Mouse (Mus musculus) limb, embryonic 12.5 days (tissue): ENCODE measurements around the gene Gm6880. TPM values are rescaled to one million over a fixed set of nuclear protein-coding genes. Genes with fewer than 3 reads are reported as not detected.
"Not testable (repeated sequence)": the region's sequence is repeated elsewhere in the genome, so short reads cannot be mapped to it uniquely, and the experiment has no call there.

Source experiments
- ATAC-seq: fragments of 200-750 bp; cut with Nextera tagmentation; 2 replicates; pipeline ENCODE4 v1.8.0; 2017; ENCODE audit warnings: low read depth, moderate TSS enrichment; ENCODE audit not compliant: insufficient number of reproducible peaks, insufficient read depth, low FRiP score, low TSS enrichment
- H3K27ac ChIP-seq: fragments of 300-500 bp; sonication (generic); 2 replicates; pipeline ENCODE4 v1.5.1; 2016; ENCODE audit warnings: mild to moderate bottlenecking, moderate library complexity
- H3K27me3 ChIP-seq: fragments of 300-500 bp; sonication (generic); 2 replicates; pipeline ENCODE4 v1.6.1; 2016; ENCODE audit warnings: mild to moderate bottlenecking, moderate library complexity
- H3K36me3 ChIP-seq: fragments of 300-500 bp; sonication (generic); 2 replicates; pipeline ENCODE4 v1.6.1; 2016; ENCODE audit warnings: mild to moderate bottlenecking, moderate library complexity
- H3K4me1 ChIP-seq: fragments of 300-500 bp; sonication (generic); replicated peaks from 2 replicates; pipeline ENCODE4 v1.6.1; 2016
- H3K4me2 ChIP-seq: fragments of 300-500 bp; sonication (generic); 2 replicates; pipeline ENCODE4 v1.6.1; 2016; ENCODE audit warnings: mild to moderate bottlenecking, moderate library complexity
- H3K4me3 ChIP-seq: fragments of 300-500 bp; sonication (generic); replicated peaks from 2 replicates; pipeline ENCODE4 v1.5.1; 2016; ENCODE audit warnings: mild to moderate bottlenecking
- H3K9ac ChIP-seq: fragments of 300-500 bp; sonication (generic); replicated peaks from 2 replicates; pipeline ENCODE4 v1.6.1; 2016; ENCODE audit warnings: mild to moderate bottlenecking, moderate library complexity
- H3K9me3 ChIP-seq: fragments of 300-500 bp; sonication (generic); 2 replicates; pipeline ENCODE4 v1.6.1; 2016; ENCODE audit warnings: mild to moderate bottlenecking, moderate library complexity
- WGBS: fragments of 180-500 bp; shearing (Covaris S2); methylation state at CpG from one replicate; pipeline ENCODE4 v1.1.7; 2016; 5-methylcytosine and 5-hydroxymethylcytosine counted together
- polyA plus RNA-seq: library from polyadenylated mRNA; unstranded; fragments of >200 nt; fragmentation: Nextera tagmentation; extraction: Ambion mirVana; gene quantifications from 2 replicates; pipeline ENCODE4 v1.2.1, GENCODE M21; 2016

Gm6880 gene
- polyA plus RNA-seq, result 0.69 and 1.4 TPM in 2 replicates

DNA sequence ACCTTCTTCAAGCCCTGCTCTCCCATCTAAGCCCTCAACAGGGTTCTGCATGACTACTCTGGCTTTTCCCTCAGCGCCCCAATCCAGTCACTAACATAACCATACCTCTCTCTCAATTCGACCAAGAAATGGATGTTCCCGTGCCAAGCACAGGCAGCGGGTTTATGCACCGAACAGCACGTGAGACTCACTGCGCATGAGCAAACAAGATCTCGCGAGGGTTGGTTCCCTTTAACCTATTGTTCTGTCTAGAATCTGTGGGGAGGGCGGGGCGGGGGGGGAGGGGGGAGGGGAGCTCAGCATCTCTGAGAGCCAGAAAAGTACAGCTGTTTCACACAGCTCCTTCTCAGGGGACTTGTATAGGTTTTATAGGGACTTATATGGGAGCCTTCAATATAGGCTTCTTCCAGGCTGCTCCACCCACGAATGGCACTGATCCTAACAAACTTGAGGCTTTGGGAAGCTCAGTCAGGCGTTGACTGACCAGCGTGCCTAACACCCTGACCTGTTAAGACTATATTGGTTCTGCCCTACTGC is at the start of gene Gm6880:
Gm6880 (minus strand) TSS at position 51 of the 537 bp plus-strand sequence.
- not testable (repeated sequence) for H3K4me1 ChIP-seq, H3K27ac ChIP-seq, H3K9me3 ChIP-seq, H3K4me2 ChIP-seq, H3K4me3 ChIP-seq, H3K9ac ChIP-seq, H3K36me3 ChIP-seq, H3K27me3 ChIP-seq
- ATAC-seq, result peak; percentile 37; the same call in 1 of the 2 replicates
- WGBS, result 77% methylated on average over 12 of the region's 14 CpGs

DNA sequence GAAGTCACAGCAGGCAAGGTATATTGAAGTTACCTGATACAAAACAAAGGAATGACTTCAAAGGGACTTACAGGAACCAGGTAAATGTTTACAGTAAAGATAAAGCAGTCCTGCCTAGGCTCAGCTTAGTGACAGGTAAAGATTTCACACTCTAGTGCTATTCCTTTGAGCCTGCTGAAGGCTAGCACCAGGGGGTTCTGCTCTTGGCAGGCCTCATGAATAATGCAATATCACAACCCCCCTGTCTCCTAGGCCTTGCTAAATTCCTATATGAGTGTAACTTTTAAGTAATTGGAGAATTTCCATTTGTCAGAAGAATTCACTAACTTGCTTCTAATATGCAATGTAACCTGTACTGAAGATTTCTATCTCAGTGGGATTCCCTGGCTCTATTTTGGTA is 36.3 kb upstream of the Gm6880 start:
- not testable (repeated sequence) for H3K4me1 ChIP-seq, ATAC-seq, H3K36me3 ChIP-seq, H3K27ac ChIP-seq, H3K4me3 ChIP-seq, H3K27me3 ChIP-seq, H3K4me2 ChIP-seq, H3K9me3 ChIP-seq, H3K9ac ChIP-seq

DNA sequence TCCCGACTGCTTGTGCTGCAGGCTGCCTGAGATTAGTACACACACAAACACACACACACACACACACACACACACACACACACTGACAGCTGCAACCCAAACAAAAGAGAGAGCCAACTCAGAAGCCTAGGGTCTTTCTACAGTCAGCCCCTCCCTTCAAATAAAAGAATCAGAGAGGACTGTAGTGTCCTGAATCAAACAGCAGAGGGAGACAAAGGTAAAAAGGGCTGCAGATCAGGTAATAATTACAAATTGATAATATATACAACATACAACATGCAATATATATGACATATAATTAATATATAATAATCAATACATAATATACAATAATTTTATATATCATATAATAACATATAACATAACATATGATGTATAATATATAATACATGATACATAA is 15.9 kb upstream of the Gm6880 start:
- no peaks in the 10 kb centered on the region for H3K27me3 ChIP-seq

DNA sequence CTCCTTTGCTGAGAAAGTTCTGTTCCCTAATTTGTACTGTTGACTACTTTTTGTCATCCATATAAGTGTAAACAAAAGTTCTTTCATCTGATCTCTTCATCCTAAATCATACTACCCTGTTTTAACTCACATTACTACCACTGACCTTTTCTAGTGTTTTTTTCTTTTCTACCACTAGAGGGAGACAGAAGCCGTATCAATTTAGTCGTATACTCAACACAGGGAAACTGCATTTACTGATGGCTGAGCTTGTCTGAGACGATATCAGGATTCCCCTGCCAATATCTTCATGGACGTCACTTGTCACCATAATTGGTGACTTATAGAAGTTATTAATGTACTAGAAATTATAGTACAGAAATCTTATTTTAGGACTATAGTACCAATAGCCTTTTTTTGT is 28.4 kb downstream of the Gm6880 start:
- H3K9me3 ChIP-seq, result no peaks in the 10 kb centered on the region
- no peak overlapping the region for H3K4me3 ChIP-seq
- H3K4me1 ChIP-seq, result no peaks in the 10 kb centered on the region
- WGBS, result 16% methylated on average over 4 of the region's 4 CpGs
- no peak overlapping the region for H3K9ac ChIP-seq
- no peak overlapping the region for H3K27ac ChIP-seq
- H3K4me2 ChIP-seq, result no peak overlapping the region
- H3K27me3 ChIP-seq, result no peaks in the 10 kb centered on the region
- ATAC-seq, result no peak
- H3K36me3 ChIP-seq, result peaks cover 12% of the 10 kb centered on the region; the same call in 1 of the 2 replicates

More for the DNA sequence above, 15.9 kb upstream of the Gm6880 start:
- Histone ChIP-seq H3K9me3 (no peaks in the 10 kb centered on the region), H3K4me2 (no peak overlapping the region), H3K4me1 (no peaks in the 10 kb centered on the region), H3K4me3 (no peak overlapping the region), H3K27ac (no peak overlapping the region), H3K36me3 (no peaks in the 10 kb centered on the region), H3K9ac (no peak overlapping the region)
- WGBS, result 82% methylated on average over 1 of the region's 1 CpGs
- no peak for ATAC-seq

DNA sequence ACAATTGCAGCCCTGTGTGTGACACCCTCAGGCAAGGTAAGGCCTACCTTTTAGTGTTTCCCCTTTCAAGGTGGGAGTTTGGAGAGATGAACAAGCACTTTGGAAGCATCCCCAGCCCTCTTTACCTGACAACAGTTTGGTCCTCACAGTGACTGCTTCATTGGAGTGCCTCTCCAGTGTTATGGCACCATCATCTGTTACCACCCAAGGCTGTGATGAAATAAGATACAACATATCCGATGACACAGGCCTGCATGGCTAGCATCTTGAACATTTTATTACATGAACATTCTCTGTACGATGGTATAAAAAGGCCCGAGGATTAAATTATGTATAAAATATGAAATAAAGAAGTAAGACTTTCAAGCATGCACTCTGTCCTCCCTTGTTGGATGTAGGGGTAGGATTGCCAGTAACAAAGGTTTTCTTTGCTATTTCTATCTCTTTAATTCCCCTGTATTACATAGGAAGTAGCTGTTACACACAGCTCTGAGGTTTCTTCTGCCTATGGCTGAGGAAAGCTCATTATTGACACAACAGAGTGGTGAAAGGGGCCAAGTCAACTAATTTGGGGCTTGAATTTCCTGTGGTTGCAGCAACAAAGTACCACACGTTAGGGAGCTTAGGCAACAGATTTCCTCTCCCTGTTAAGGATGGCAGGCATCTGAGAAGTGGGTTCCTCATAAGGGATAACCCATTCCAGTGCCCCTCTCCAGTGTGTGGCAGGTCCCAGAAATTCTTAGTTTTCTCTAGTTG is 29.9 kb downstream of the Gm6880 start:
- Histone ChIP-seq H3K36me3 (peaks cover 14% of the 10 kb centered on the region; the same call in 1 of the 2 replicates), H3K9ac (no peak overlapping the region), H3K4me3 (no peak overlapping the region), H3K4me1 (no peaks in the 10 kb centered on the region), H3K4me2 (no peak overlapping the region), H3K27ac (no peak overlapping the region), H3K9me3 (no peaks in the 10 kb centered on the region), H3K27me3 (no peaks in the 10 kb centered on the region)
- no peak for ATAC-seq
- WGBS, result 86% methylated on average over 4 of the region's 4 CpGs

Other genes with a start within 250 kb of the Gm6880 start
- gene Flna, start 231.6 kb downstream of the Gm6880 start, polyA plus RNA-seq, result 311 and 345 TPM in 2 replicates
- gene Emd, start 226.7 kb downstream of the Gm6880 start, polyA plus RNA-seq, result 21.3 and 25.4 TPM in 2 replicates
- 787 and 794 TPM in 2 replicates for gene Rpl10, start 210.6 kb downstream of the Gm6880 start, polyA plus RNA-seq
- gene Taz, start 199.5 kb downstream of the Gm6880 start, polyA plus RNA-seq, result 90.9 and 94.9 TPM in 2 replicates
- gene Dnase1l1, start 199.1 kb downstream of the Gm6880 start, polyA plus RNA-seq, result 9.9 and 11.6 TPM in 2 replicates
- gene Atp6ap1, start 184.3 kb downstream of the Gm6880 start, polyA plus RNA-seq, result 94.8 and 106 TPM in 2 replicates
- gene Gdi1, start 176.4 kb downstream of the Gm6880 start, polyA plus RNA-seq, result 228 and 276 TPM in 2 replicates
- 68.1 and 73.2 TPM in 2 replicates for gene Fam50a, start 168.4 kb downstream of the Gm6880 start, polyA plus RNA-seq
- gene Plxna3, start 152.3 kb downstream of the Gm6880 start, polyA plus RNA-seq, result 27.1 and 27.3 TPM in 2 replicates
- 107 and 122 TPM in 2 replicates for gene Lage3, start 127.8 kb downstream of the Gm6880 start, polyA plus RNA-seq
- gene Ubl4a, start 108.2 kb downstream of the Gm6880 start, polyA plus RNA-seq, result 57.1 and 59.8 TPM in 2 replicates
- 14.4 and 14.8 TPM in 2 replicates for gene Slc10a3, start 108.0 kb downstream of the Gm6880 start, polyA plus RNA-seq
- gene Fam3a, start 88.1 kb downstream of the Gm6880 start, polyA plus RNA-seq, result 30.5 and 32.6 TPM in 2 replicates
- 22.1 and 22.3 TPM in 2 replicates for gene Ikbkg, start 88.1 kb downstream of the Gm6880 start, polyA plus RNA-seq
- gene G6pdx, start 52.2 kb downstream of the Gm6880 start, polyA plus RNA-seq, result 44.1 and 46.0 TPM in 2 replicates
- not detected in 2 replicates for gene Olfr1326-ps1, start 93.5 kb upstream of the Gm6880 start, polyA plus RNA-seq
- gene Olfr1325, start 111.3 kb upstream of the Gm6880 start, polyA plus RNA-seq, result not detected in 2 replicates
- not detected in 2 replicates for gene Gm5640, start 164.2 kb upstream of the Gm6880 start, polyA plus RNA-seq